Mouse (Mus musculus) left cerebral cortex, postnatal 14 days (tissue): Measurements from ENCODE around the gene Tex14. TPM values are rescaled to one million over a fixed set of nuclear protein-coding genes. Genes with fewer than 3 reads are reported as not detected.
A peak's percentile ranks its signal among the peaks of the same experiment; 100 is the strongest.

ENCODE experiments used
- DNase-seq, 2 experiments: peaks; one replicate each; pipeline ENCODE4 v3.0.0; 2021 to 2022; ENCODE audit warnings: low spot score in 2 of 2, mixed read lengths in 1 of 2
- intact Hi-C: fragments of 180-260 bp; cut with DNase I; formaldehyde crosslinking; loops from one replicate; pipeline ENCODE4 v1.15.1; 2025
- total RNA-seq, 2 experiments: library from RNA; stranded (reverse); gene quantifications; 2 replicates each; pipeline ENCODE4 v1.2.3; 2021

The Tex14 gene
- total RNA-seq, 2 experiments from 2014 or later, result 0.19 to 0.92 TPM

- no peak for DNase-seq
- intact Hi-C loops, result no loop called here
Measured at GRCm38 (mm10) chr11:87581161-87581865, 176.4 kb downstream of the Tex14 start.

DNA sequence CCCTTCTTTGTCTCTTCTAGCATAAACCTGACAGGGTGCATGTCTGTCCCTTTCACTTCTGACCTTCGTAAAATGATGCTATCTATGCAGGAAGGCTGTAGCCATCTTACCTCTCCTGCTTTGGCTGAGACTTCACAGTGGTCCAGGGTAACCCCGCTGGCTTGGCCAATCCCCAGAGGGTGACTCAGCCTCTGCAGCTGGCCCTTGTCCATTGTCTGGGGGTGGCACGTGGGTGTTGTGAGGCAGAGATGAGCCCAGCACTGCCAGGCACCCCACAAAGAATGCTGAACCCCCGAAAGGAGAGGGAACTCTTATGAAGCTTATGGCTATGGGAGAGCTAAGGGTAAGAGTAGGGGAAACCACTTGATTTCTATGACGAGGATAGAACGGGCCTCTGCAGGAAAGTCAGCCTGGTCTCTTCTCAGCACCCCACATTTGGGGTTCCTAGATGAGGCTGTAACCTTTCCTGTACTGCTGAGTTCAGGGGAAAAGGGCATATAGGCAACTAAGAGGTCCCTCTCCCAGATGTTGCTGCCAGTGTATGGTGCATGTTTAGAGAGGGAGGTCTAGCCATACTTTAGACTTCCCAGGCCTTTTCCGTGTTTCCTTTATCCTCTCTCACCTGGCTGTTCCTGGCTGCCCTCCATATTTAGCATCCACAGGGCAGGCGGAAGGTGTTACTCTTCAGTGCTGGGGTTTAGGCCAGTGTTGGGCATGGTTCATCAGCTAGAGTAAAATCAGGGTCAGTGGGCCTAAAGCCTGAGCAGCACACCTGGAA is 177.3 kb downstream of the Tex14 start:
- DNase-seq, result no peak
- intact Hi-C loops, result no loop called here

DNA sequence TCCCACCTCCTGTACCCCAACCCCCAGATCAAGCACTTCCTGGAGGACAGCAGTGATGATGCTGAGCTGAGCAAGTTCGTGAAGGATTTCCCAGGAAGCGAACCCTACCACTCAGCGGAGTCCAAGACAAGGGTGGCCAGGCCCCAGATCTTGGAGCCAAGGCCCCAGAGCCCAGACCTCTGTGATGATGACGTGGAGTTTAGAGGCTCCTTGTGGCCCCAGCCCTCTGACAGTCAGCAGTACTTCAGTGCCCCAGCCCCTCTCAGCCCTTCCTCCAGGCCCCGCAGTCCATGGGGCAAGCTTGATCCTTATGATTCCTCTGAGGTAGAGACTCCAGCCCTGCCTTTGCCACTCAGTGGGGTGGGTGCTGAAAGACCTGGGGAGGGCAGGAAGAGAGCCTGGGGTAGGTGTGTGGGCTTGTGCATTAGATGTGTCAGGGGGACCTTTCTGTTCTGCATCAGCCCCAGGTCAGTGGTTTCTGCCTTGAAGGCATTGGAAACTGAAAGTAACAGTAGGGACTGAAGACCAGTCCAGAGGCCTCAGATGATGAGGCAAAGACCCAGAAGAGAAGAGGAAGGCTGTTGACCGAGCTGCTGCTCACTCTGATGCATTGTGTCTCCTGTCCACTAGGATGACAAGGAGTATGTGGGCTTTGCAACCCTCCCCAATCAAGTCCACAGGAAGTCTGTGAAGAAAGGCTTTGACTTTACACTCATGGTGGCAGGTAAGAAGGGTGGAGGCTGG is 178.6 kb downstream of the Tex14 start:
- intact Hi-C loops, result no loop called here
- DNase-seq, result no peak

DNA sequence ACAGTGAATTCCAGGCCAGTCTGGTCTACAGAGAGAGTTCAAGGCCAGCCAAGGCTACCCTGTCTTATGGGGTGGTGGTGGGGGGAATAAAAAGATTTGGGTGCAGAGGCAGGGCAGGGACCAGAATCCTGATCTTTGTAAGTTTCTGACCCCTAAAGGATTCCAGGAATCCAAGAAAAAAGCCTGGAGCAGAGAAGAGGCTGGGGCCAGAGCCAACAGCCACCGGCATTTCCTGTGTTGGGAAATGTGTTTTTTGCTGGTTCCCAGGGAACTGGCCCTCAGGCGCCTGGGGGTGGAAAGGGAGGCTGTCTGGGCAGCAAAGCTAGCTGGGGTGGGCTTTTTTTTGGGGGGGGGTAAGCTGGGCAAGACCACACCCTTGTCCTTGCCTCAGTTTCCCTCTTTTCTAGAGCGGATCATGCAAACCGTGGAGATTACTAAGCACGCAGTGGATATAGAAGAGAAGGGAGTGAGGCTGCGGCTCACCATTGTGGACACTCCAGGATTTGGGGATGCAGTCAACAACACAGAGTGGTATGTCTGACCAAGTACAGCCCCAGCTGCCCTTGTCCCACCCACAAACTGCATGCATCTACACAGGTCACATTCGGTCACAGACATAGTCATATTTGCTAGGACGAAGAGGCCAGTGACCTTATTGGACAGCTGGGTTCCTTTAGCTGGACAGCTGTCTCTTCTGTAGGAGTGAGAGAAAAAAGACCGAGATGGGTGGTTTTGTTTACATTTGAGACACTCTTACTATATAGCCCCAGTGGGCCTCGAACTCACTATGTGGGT is 180.0 kb downstream of the Tex14 start:
- intact Hi-C loops, result no loop called here
- no peak for DNase-seq

- no peak for DNase-seq
- intact Hi-C loops, result no loop called here
Measured at GRCm38 (mm10) chr11:87587211-87587874, 182.5 kb downstream of the Tex14 start.

DNA sequence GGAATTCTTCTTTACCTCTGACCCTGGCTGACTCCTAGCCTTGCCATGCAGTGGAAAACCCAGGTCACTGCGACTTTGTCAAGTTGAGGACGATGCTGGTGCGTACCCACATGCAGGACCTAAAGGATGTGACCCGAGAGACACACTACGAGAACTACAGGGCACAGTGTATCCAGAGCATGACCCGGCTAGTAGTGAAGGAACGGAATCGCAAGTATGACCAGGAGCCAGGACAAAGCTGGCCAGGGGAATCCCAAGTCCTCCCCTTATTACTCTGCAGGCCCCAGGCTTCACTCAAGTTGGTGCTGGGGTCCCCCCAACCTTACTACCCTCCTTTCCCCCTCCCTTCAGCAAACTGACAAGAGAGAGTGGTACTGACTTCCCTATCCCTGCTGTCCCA is 184.7 kb downstream of the Tex14 start:
- no peak for DNase-seq
- intact Hi-C loops, result no loop called here

GRCm38 (mm10) chr11:87590841-87591525 is 186.1 kb downstream of the Tex14 start:
- intact Hi-C loops, result no loop called here
- peak in 1 of 2 experiments; percentile 30 for DNase-seq

GRCm38 (mm10) chr11:87591526-87592353 is 186.9 kb downstream of the Tex14 start, which contains the start of gene Mtmr4:
TSS of gene Mtmr4 (plus strand) at chr11:87592162.
- intact Hi-C loops, result no loop called here
- DNase-seq, result peak; percentile 99 to 100

DNA sequence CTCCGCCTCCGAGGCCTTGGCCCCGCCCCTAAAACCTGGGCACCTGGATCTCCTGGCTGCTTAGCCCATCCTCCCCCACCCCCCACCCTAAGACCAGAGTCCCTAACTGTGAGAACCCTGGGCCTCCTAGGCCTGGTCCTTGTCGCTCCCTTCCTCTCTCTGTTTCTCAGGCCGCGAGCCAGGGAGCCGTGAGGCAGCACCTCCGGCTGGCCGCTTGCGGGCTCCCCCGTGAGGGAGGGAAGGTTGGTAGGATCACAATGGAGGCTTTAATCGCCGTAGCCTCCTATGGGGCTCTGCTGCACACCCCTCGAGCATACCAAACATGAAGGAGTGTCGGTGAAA is 187.5 kb downstream of the Tex14 start:
- intact Hi-C loops, result no loop called here
- no peak for DNase-seq

DNA sequence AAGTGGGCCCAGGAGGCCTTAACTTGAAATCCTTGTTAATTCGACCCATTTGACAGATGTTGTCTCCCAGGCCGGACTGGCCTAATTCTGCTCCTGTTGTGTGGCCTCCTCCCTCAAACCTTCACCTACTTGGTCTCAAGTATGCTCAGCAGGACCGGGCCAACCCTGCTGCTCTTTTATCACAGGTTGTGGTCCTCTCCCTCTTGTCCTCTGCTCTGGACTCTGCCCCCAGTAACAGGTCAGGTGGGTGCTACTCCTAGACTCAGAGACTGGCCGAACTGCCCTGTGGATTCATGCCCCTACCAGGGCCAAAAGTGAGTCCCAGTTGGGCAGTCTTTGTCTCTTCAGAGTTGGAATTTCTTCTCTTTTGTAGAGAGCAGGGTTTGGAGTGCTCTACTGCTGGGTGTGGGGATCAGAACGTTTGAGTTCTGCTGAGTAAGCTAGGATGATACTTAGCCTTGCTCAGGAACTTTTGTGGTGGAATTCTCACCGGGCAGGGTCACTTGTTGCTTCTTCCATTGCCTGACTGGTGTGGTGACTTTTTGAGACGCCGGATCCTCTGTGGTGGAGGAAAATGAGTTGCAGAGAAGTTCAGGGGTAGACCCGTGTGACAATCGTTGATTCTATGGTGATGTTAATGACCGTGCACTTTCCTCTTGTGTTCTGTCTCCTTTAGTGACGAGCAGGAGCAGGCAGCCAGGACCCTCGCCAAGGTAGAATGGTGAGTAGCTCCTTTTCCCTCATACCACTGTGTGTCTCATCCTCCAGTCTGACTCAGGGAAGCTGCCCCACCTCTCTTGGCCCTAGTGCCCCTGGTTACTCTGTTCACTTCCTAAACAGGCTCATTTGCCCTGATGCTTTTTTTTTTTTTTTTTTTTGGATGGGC is 188.1 kb downstream of the Tex14 start:
- intact Hi-C loops, result no loop called here
- no peak for DNase-seq

DNA sequence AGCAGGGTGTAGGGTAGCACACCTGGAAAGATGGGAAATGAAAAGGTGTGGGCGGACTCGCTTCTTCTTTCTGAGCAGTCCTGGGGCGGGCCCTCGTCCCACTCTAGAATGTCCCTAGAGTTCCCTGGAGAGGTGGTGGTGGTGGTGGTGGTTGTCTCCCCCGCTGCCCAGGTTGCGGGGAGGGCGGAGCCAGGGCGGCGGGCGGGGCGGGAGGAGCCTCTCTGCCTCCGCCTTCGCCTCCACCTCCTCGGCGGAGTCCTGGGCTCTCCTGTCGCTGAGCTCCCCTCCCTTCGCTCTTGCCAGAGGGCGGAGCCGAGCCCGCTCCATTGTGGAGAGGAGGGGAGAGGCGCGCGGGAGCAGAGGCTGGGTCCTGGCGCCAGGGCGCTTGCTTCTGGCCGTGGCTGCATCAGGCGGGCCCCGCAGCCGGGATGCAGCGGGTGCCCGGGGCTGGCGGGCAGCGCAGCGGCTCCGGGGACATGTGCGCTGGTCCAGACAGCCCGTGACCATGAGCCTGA is 190.5 kb downstream of the Tex14 start:
- intact Hi-C loops, result loop anchor here (5.0 kb wide), 1 partner anchor 167 kb away; the partner anchor contains the start of gene Tspoap1

GRCm38 (mm10) chr11:87595976-87596375 is 191.1 kb downstream of the Tex14 start:
- DNase-seq, result peak; percentile 40 to 49
- intact Hi-C loops, result loop anchor here (5.0 kb wide), 1 partner anchor 166 kb away; the partner anchor contains the start of gene Tspoap1

More for the DNA sequence above, 190.5 kb downstream of the Tex14 start:
- DNase-seq, result peak; percentile 76 to 83

DNA sequence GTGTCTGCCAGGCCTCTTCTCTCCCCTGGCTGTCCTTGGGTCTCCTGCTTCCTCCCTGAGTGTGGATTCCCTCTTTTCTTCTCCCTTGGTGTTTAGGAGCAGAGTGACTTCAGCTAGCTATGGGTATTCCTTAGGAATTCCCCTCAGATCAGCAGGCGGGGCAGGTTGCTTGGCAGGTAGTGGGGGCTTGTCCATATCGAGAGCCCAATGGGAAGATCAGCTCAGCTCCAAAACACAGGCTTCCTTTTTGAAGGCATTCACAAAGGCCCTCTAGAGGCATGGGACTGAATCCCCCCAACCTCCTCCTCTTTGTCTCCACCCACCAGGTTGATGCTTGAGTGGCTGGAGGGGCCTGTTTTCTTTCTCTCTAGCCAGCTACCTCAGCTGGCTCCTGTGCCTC is 191.6 kb downstream of the Tex14 start:
- intact Hi-C loops, result loop anchor here (5.0 kb wide), 1 partner anchor 166 kb away; the partner anchor contains the start of gene Tspoap1
- DNase-seq, result peak in 1 of 2 experiments; percentile 61

DNA sequence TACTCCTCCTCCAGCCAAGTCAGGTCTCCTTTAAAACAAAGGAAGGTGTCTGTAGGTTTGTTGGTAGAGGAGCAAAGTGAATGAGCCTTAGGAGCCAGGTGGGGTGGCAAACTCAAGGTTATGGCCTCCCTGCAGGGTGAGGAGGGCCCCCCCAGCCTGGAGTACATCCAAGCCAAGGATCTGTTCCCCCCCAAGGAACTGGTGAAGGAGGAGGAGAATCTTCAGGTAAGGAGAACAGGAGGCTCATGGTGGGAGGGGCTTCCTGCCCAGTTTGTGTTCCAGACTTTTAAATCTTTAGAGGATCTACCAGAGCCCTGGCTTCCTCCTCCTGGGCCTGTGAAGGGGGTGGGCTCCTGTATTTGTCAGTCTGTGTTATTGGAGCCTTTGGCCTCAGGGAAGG is 192.2 kb downstream of the Tex14 start:
- intact Hi-C loops, result loop anchor here (5.0 kb wide), 1 partner anchor 165 kb away; the partner anchor contains the start of gene Tspoap1

GRCm38 (mm10) chr11:87599395-87600089 is 194.7 kb downstream of the Tex14 start:
- intact Hi-C loops, result loop anchor here (5.0 kb wide), 1 partner anchor 163 kb away; the partner anchor contains the start of gene Tspoap1
- no peak for DNase-seq

More for the DNA sequence above, 192.2 kb downstream of the Tex14 start:
- DNase-seq, result no peak
